Mouse (Mus musculus): Measurements from ENCODE around the gene Slc25a12. TPM values are rescaled to one million over a fixed set of nuclear protein-coding genes. Genes with fewer than 3 reads are reported as not detected.

Gene Slc25a12
- polyA plus RNA-seq, 1 experiment from 2014 or later, result 27.5 TPM

GRCm38 (mm10) chr2:71268691-71269090 is 98.9 kb downstream of the Slc25a12 start:
- Histone ChIP-seq H3K27me3 (replicated peaks; ENCODE audit: control insufficient read depth, insufficient read depth, low read length) (no peaks in the 10 kb centered on the region), H3K27ac (ENCODE audit: low read depth) (no peak overlapping the region), H3K9me3 (ENCODE audit: control insufficient read depth, low read length) (no peaks in the 10 kb centered on the region), H3K4me1 (replicated peaks; ENCODE audit: control insufficient read depth, insufficient read depth, low read length) (no peaks in the 10 kb centered on the region), H3K9ac (ENCODE audit: low read length) (no peak overlapping the region), H3K4me3 (ENCODE audit: low read depth, low read length) (no peak overlapping the region), H3K4me2 (ENCODE audit: low read length) (no peak overlapping the region), H3K36me3 (ENCODE audit: control insufficient read depth, insufficient read depth, low read length) (peaks cover 32% of the 10 kb centered on the region)
- ATAC-seq (replicated peaks; ENCODE audit: low FRiP score, low TSS enrichment, low read depth) (no peak), DNase-seq (ENCODE audit: low spot score) (no peak)
- 93% methylated on average over 8 of the region's 8 CpGs for WGBS

- no peaks in the 10 kb centered on the region for H3K9me3 ChIP-seq (ENCODE audit: control insufficient read depth, low read length)
- DNase-seq (ENCODE audit: low spot score) (no peak), ATAC-seq (replicated peaks; ENCODE audit: low FRiP score, low TSS enrichment, low read depth) (no peak)
- no peak overlapping the region for H3K9ac ChIP-seq (ENCODE audit: low read length)
- no peak overlapping the region for H3K27ac ChIP-seq (ENCODE audit: low read depth)
- H3K4me1 ChIP-seq (replicated peaks; ENCODE audit: control insufficient read depth, insufficient read depth, low read length), result no peaks in the 10 kb centered on the region
- no peaks in the 10 kb centered on the region for H3K27me3 ChIP-seq (replicated peaks; ENCODE audit: control insufficient read depth, insufficient read depth, low read length)
- H3K36me3 ChIP-seq (ENCODE audit: control insufficient read depth, insufficient read depth, low read length), result peaks cover 69% of the 10 kb centered on the region
- no peak overlapping the region for H3K4me2 ChIP-seq (ENCODE audit: low read length)
- H3K4me3 ChIP-seq (ENCODE audit: low read depth, low read length), result no peak overlapping the region
- 95% methylated on average over 20 of the region's 20 CpGs for WGBS
Measured at GRCm38 (mm10) chr2:71264585-71264984, 103.0 kb downstream of the Slc25a12 start.

DNA sequence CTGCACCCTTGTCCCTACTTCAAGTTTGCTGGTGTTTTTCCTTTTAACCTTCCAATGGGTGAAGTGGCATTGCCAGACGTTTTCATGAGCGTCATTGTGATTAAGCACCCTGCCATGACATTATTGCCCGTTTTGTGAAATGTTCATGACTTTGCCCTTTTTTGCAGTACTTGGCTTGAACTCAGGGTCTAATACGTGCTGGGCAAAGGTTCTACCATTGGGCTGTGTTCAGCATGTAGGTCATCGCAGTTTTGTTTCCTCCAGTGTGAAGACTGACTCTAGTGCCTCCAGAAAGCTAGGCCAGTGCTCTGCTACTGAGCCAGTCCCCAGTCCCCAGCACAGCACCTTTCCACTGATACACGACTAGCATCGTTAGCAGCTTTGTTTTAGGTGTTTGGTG is 111.0 kb downstream of the Slc25a12 start:
- no peaks in the 10 kb centered on the region for H3K9me3 ChIP-seq (ENCODE audit: control insufficient read depth, low read length)
- H3K4me1 ChIP-seq (replicated peaks; ENCODE audit: control insufficient read depth, insufficient read depth, low read length), result no peaks in the 10 kb centered on the region
- H3K9ac ChIP-seq (ENCODE audit: low read length), result no peak overlapping the region
- WGBS, result 88% methylated on average over 7 of the region's 7 CpGs
- no peaks in the 10 kb centered on the region for H3K27me3 ChIP-seq (replicated peaks; ENCODE audit: control insufficient read depth, insufficient read depth, low read length)
- no peak overlapping the region for H3K4me2 ChIP-seq (ENCODE audit: low read length)
- DNase-seq (ENCODE audit: low spot score) (no peak), ATAC-seq (replicated peaks; ENCODE audit: low FRiP score, low TSS enrichment, low read depth) (no peak)
- peaks cover 85% of the 10 kb centered on the region for H3K36me3 ChIP-seq (ENCODE audit: control insufficient read depth, insufficient read depth, low read length)
- no peak overlapping the region for H3K4me3 ChIP-seq (ENCODE audit: low read depth, low read length)
- H3K27ac ChIP-seq (ENCODE audit: low read depth), result no peak overlapping the region

- Histone ChIP-seq H3K9ac (ENCODE audit: low read length) (no peak overlapping the region), H3K9me3 (ENCODE audit: control insufficient read depth, low read length) (no peaks in the 10 kb centered on the region), H3K4me3 (ENCODE audit: low read depth, low read length) (no peak overlapping the region), H3K36me3 (ENCODE audit: control insufficient read depth, insufficient read depth, low read length) (peaks cover 88% of the 10 kb centered on the region), H3K27ac (ENCODE audit: low read depth) (no peak overlapping the region), H3K4me2 (ENCODE audit: low read length) (no peak overlapping the region), H3K27me3 (replicated peaks; ENCODE audit: control insufficient read depth, insufficient read depth, low read length) (no peaks in the 10 kb centered on the region), H3K4me1 (replicated peaks; ENCODE audit: control insufficient read depth, insufficient read depth, low read length) (no peaks in the 10 kb centered on the region)
- ATAC-seq (replicated peaks; ENCODE audit: low FRiP score, low TSS enrichment, low read depth), result no peak
- WGBS, result 77% methylated on average over 4 of the region's 4 CpGs
- DNase-seq (ENCODE audit: low spot score), result no peak
Measured at GRCm38 (mm10) chr2:71254836-71255235, 112.7 kb downstream of the Slc25a12 start.

DNA sequence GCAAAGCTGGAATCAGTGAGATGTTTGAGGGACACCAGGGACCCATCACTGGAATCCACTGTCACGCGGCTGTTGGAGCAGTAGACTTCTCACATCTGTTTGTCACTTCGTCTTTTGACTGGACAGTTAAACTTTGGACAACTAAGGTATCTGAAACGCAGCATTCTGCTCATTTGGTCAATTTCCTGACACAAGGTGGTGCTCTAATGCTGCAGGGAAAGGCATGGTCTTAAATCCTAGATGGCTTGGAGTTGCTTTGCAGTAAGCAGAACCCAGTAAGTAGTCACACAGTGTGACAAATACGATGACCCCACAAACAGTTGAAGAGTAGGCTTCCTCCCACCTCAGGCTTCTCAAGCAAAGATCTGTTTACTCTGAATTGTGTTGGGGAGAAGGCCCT is 116.7 kb downstream of the Slc25a12 start:
- H3K27ac ChIP-seq (ENCODE audit: low read depth), result no peak overlapping the region
- no peaks in the 10 kb centered on the region for H3K4me1 ChIP-seq (replicated peaks; ENCODE audit: control insufficient read depth, insufficient read depth, low read length)
- no peaks in the 10 kb centered on the region for H3K27me3 ChIP-seq (replicated peaks; ENCODE audit: control insufficient read depth, insufficient read depth, low read length)
- no peak overlapping the region for H3K4me3 ChIP-seq (ENCODE audit: low read depth, low read length)
- no peak overlapping the region for H3K4me2 ChIP-seq (ENCODE audit: low read length)
- ATAC-seq (replicated peaks; ENCODE audit: low FRiP score, low TSS enrichment, low read depth) (no peak), DNase-seq (ENCODE audit: low spot score) (peak; percentile 58)
- 79% methylated on average over 5 of the region's 5 CpGs for WGBS
- H3K9ac ChIP-seq (ENCODE audit: low read length), result no peak overlapping the region
- no peaks in the 10 kb centered on the region for H3K9me3 ChIP-seq (ENCODE audit: control insufficient read depth, low read length)
- H3K36me3 ChIP-seq (ENCODE audit: control insufficient read depth, insufficient read depth, low read length), result peaks cover 78% of the 10 kb centered on the region

GRCm38 (mm10) chr2:71248071-71248470 is 119.5 kb downstream of the Slc25a12 start:
- Histone ChIP-seq H3K36me3 (ENCODE audit: control insufficient read depth, insufficient read depth, low read length) (peaks cover 77% of the 10 kb centered on the region), H3K27me3 (replicated peaks; ENCODE audit: control insufficient read depth, insufficient read depth, low read length) (no peaks in the 10 kb centered on the region), H3K27ac (ENCODE audit: low read depth) (no peak overlapping the region), H3K4me3 (ENCODE audit: low read depth, low read length) (no peak overlapping the region), H3K9ac (ENCODE audit: low read length) (no peak overlapping the region), H3K4me2 (ENCODE audit: low read length) (no peak overlapping the region), H3K4me1 (replicated peaks; ENCODE audit: control insufficient read depth, insufficient read depth, low read length) (no peaks in the 10 kb centered on the region), H3K9me3 (ENCODE audit: control insufficient read depth, low read length) (no peaks in the 10 kb centered on the region)
- no peak for DNase-seq (ENCODE audit: low spot score)
- ATAC-seq (replicated peaks; ENCODE audit: low FRiP score, low TSS enrichment, low read depth), result no peak
- WGBS, result 84% methylated on average over 3 of the region's 3 CpGs

DNA sequence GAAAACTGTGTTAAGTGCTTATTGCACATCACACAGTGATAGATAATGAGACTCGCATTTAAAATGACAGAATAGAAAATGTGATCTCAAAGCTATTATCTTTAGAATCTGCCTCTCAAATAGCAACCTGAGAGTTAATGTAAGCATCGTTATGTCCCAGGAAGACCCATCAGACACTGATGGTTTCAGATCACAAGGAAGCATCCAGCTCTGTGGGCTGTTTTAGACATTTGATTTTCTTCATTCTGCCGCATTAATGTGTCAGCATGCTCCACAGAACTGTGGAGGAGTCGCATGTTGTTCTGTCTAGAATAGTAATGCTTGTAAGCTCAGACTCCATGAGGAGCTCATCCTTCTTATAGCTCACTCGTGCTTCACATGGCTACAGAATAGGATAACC is 121.5 kb downstream of the Slc25a12 start:
- Histone ChIP-seq H3K9me3 (ENCODE audit: control insufficient read depth, low read length) (no peaks in the 10 kb centered on the region), H3K4me1 (replicated peaks; ENCODE audit: control insufficient read depth, insufficient read depth, low read length) (no peaks in the 10 kb centered on the region), H3K36me3 (ENCODE audit: control insufficient read depth, insufficient read depth, low read length) (peaks cover 70% of the 10 kb centered on the region), H3K4me3 (ENCODE audit: low read depth, low read length) (no peak overlapping the region), H3K27me3 (replicated peaks; ENCODE audit: control insufficient read depth, insufficient read depth, low read length) (no peaks in the 10 kb centered on the region), H3K27ac (ENCODE audit: low read depth) (no peak overlapping the region), H3K4me2 (ENCODE audit: low read length) (no peak overlapping the region), H3K9ac (ENCODE audit: low read length) (no peak overlapping the region)
- ATAC-seq (replicated peaks; ENCODE audit: low FRiP score, low TSS enrichment, low read depth) (no peak), DNase-seq (ENCODE audit: low spot score) (no peak)
- 92% methylated on average over 5 of the region's 5 CpGs for WGBS

DNA sequence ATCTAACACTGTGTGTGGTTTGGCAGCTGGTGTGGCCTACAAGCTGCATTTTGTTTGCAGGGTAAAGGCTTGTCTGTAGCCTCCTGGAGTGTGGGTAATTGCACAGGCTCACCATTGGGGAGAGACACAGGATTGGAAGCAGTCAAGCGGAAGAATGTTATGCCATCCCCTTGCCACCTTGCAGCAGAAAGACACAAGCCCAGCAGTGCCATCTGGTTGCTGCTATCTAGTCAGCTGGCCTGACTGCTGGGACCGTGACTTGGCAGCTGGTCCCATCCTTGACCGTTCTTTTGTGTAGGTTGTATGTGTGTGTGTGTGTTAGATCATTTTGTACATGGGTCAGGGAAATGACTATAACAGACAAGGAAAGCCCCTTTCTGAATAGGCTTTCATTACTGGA is 122.1 kb downstream of the Slc25a12 start:
- Histone ChIP-seq H3K9ac (ENCODE audit: low read length) (no peak overlapping the region), H3K4me2 (ENCODE audit: low read length) (no peak overlapping the region), H3K4me3 (ENCODE audit: low read depth, low read length) (no peak overlapping the region), H3K9me3 (ENCODE audit: control insufficient read depth, low read length) (no peaks in the 10 kb centered on the region), H3K36me3 (ENCODE audit: control insufficient read depth, insufficient read depth, low read length) (peaks cover 65% of the 10 kb centered on the region), H3K27ac (ENCODE audit: low read depth) (no peak overlapping the region), H3K4me1 (replicated peaks; ENCODE audit: control insufficient read depth, insufficient read depth, low read length) (no peaks in the 10 kb centered on the region), H3K27me3 (replicated peaks; ENCODE audit: control insufficient read depth, insufficient read depth, low read length) (no peaks in the 10 kb centered on the region)
- 95% methylated on average over 3 of the region's 3 CpGs for WGBS
- ATAC-seq (replicated peaks; ENCODE audit: low FRiP score, low TSS enrichment, low read depth) (no peak), DNase-seq (ENCODE audit: low spot score) (no peak)

DNA sequence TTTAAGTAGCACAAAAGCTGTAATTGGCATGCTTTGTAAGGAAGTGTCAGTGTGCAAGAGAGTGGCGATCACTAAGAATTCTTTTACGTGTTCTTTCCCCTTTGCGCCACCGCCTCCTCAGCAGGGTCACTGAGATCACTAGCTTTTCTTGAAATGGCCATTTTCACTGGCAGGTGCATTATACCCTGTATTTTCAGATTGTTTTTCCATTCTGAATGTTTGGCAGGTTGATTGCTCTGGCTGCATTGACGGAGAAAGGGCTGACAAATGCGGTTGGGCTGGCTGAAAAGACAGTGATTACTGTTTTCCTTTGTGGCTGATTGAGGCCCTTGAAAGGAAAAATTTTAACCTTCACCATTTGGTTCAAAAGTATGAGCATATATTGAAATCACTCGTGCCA is 122.7 kb downstream of the Slc25a12 start:
- ATAC-seq (replicated peaks; ENCODE audit: low FRiP score, low TSS enrichment, low read depth) (no peak), DNase-seq (ENCODE audit: low spot score) (no peak)
- Histone ChIP-seq H3K4me1 (replicated peaks; ENCODE audit: control insufficient read depth, insufficient read depth, low read length) (no peaks in the 10 kb centered on the region), H3K27me3 (replicated peaks; ENCODE audit: control insufficient read depth, insufficient read depth, low read length) (no peaks in the 10 kb centered on the region), H3K36me3 (ENCODE audit: control insufficient read depth, insufficient read depth, low read length) (peaks cover 59% of the 10 kb centered on the region), H3K4me2 (ENCODE audit: low read length) (no peak overlapping the region), H3K27ac (ENCODE audit: low read depth) (no peak overlapping the region), H3K9me3 (ENCODE audit: control insufficient read depth, low read length) (no peaks in the 10 kb centered on the region), H3K4me3 (ENCODE audit: low read depth, low read length) (no peak overlapping the region), H3K9ac (ENCODE audit: low read length) (no peak overlapping the region)
- 93% methylated on average over 7 of the region's 7 CpGs for WGBS
